Mouse (Mus musculus): ENCODE results near the gene V1ra8.
"Not testable (repeated sequence)": the region's sequence is repeated elsewhere in the genome, so short reads cannot be mapped to it uniquely, and the experiment has no call there.

The V1ra8 gene

GRCm38 (mm10) chr6:90202493-90202892, at the start of gene V1ra8:
TSS of gene V1ra8 (plus strand) at chr6:90202793.
- not testable (repeated sequence) for DNase-seq (ENCODE audit: low spot score)

DNA sequence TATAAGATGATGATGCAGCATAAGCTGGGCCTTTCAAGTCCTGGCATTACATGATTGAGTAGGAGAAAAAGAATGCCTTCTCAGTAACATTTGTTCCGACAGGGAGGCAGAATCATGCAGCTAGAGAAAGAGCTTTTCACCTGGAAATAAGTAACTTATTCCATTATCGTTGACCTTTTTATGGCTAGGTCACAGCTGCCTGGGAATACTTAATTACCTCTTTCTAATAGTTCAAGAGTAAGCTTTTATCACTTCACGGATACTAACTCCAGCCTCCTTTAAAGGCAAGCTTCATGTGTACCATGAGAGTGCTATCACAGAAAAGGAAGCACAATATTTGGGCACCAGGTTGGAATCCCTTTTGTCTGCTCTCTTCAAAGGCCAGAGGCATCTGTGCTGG, 42.5 kb upstream of the V1ra8 start:
- DNase-seq (ENCODE audit: low spot score) = no peak

GRCm38 (mm10) chr6:90174508-90174907, 28.1 kb upstream of the V1ra8 start, which contains the start of gene Vmn1r52:
TSS of gene Vmn1r52 (plus strand) at chr6:90174808.
- DNase-seq (ENCODE audit: low spot score) = no peak

DNA sequence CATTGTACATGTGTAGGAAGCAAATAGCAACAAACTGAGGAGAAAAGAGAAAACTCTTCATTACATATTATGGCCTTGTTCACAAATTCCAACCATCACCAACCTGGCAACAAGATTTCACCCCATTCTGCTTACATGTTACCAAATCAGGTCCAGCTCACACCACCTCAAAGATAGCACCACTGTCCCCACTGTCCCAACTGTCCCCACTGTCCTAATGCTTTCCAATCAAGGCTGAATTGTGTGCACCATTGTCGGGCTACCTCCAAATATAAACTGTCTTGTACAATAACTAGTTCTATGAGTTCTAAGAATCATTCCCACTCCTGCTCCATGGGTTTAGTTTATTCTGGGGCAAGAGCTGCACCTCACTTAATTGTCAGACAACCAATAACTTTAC, 21.7 kb downstream of the V1ra8 start, which contains the start of gene Vmn1r53:
TSS of gene Vmn1r53 (minus strand) at position 101 of the 400 bp plus-strand sequence.
- no peak for DNase-seq (ENCODE audit: low spot score)

DNA sequence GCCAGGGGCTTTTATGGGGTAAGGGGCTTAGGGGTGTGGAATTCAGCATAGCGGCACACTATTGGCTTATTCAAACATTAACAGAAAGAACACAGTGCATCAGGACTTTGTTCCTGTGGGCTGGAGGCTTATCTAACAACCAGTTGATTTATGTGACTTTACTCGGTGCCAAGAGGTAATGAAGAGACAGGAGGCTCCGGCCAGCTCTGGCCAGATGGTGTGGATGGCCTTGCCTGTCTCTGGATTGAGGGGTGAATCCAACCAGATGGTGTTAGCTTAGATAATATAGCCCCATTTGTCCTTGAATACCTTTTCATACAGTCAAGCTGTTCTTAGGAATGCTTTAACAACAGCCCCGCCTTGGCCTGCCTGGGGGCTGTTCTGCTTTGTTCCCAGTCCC, 29.5 kb downstream of the V1ra8 start:
- DNase-seq (ENCODE audit: low spot score) = not testable (repeated sequence)

GRCm38 (mm10) chr6:90232681-90233080, 30.1 kb downstream of the V1ra8 start:
- no peak for DNase-seq (ENCODE audit: low spot score)

GRCm38 (mm10) chr6:90244019-90244418, 41.4 kb downstream of the V1ra8 start:
- no peak for DNase-seq (ENCODE audit: low spot score)

DNA sequence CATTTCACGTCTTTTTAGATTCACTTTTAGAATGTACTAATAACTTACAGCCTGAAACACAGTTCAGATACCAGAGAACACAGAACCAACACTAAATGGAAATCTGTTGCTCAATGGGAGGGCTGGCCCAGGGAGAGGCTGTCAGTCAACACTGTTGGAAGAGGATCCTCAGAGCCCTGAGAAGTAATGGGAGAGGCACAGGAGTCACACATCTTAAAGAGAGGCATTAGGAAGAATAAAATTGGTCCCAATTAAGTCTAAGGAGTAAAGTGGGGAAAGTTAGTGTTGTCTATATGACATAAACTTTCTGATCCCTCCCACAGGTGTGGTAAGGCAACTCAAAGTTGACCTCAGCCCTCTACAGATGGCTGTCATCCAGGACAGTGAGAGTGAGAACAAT, 43.4 kb downstream of the V1ra8 start, which contains the start of gene Vmn1r54:
TSS of gene Vmn1r54 (plus strand) at position 301 of the 400 bp plus-strand sequence.
- no peak for DNase-seq (ENCODE audit: low spot score)

Data from ovary, postnatal 14 days (tissue).